Mouse (Mus musculus) c-Kit-positive CD71-positive TER-119-negative erythroid progenitor cells, embryonic 14.5 days (primary cell): Measurements from ENCODE around the gene Nrros.

Source experiments
- DNase-seq: peaks from one replicate; pipeline ENCODE4 v3.0.0-alpha.2; 2013; ENCODE audit warnings: low read depth

Gene Nrros

GRCm38 (mm10) chr16:32163392-32163791 is 2.0 kb downstream of the Nrros start:
- DNase-seq, result no peak

DNA sequence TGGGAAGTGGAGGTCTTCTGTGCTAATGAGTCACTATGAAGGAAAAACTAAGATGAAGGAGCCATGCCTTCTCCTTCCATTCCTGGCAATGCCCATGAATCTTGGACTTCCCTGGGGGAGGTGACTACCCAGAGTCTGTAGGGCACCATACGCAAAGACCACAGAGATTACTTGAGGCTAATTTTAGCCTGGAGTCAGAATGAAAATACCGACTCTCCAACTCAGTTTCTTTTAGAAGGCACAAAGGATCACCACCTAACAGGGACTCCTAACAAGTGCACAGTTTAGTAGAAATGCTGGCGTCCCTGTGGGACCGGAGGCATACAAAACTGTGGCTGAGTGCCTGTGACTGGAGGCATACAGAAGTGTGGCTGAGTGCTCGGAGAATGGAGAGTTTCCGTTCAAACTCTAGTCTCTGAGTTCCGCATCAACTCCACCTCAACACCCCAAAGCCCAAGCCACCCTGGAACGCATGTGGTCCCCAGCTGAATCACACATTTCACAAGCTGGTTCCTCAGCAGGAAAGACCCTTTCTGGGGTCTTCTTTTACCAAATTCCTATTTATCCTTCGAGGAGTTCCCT is 4.6 kb downstream of the Nrros start:
- no peak for DNase-seq

GRCm38 (mm10) chr16:32158966-32159365 is 6.4 kb downstream of the Nrros start:
- DNase-seq, result no peak

- DNase-seq, result no peak
Observed at GRCm38 (mm10) chr16:32157369-32157768, 8.0 kb downstream of the Nrros start.

- no peak for DNase-seq
Observed at GRCm38 (mm10) chr16:32156719-32157118, 8.7 kb downstream of the Nrros start.

GRCm38 (mm10) chr16:32154437-32154836 is 11.0 kb downstream of the Nrros start:
- no peak for DNase-seq

DNA sequence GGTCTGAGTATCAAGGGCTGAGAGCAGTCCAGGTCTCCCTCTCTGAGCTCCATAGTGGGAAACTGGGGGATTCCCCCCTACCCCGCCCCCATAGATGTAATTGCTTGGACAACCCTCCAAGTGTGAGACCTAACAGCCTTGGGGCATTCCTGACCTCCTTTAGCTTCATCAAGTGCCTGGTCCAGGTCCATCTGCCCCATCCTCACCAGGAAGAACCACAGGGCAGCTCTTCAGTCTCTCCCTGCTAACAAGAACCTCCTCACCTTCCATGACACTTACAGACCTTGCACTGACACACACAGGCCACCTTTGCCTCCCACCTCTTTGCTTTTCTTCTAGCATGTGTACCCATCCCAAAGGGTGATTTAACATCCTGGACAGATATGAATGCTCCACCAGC is 11.4 kb downstream of the Nrros start:
- no peak for DNase-seq

GRCm38 (mm10) chr16:32147589-32148207 is 17.7 kb downstream of the Nrros start:
- DNase-seq, result no peak

- no peak for DNase-seq
Observed at GRCm38 (mm10) chr16:32144592-32144991, 20.8 kb downstream of the Nrros start.

GRCm38 (mm10) chr16:32143766-32144165 is 21.6 kb downstream of the Nrros start:
- DNase-seq, result no peak

GRCm38 (mm10) chr16:32138954-32139353 is 26.4 kb downstream of the Nrros start:
- DNase-seq, result no peak

DNA sequence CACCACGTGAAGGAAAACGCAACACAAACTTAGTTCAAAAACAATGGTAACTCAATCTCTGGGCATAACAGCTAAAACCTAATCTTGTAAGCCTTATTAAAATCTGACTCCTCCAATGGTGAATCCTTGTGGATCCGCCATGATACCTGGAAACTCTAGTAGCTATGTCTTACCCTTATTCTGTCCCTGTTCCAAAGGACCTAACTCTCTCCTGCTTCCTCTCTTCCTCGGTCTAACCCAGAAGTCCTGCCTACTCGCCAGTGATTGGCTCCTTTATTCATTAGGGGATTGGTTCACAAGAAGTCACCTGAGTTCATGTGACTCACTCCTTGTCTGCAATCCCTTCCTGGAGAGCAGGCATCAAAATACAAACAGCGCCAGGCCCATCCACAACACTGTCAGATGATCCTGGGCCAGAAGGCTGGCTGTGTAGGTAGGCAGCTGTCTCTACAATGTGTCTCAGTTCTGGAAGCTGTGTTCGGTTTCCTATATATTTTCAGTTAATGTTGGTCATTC is 29.5 kb downstream of the Nrros start:
- DNase-seq, result no peak

DNA sequence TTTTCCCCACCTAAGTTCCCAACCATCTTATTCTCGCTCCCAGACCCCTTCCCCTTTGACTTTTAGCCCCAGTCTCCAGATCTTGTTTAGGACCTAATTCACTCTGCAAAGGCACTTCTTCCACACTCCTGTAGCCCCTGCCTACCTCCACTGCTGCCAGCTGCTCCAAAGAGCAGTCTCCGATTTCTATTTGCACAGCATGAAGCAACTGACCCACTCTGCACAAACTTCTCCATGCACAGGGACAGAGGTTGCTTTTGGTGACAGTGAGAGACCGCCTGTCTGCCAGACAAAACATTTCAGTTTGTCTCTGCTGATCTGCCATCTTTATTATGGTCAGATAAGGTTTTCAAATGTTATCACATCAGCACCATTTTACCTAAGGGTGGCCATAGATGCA is 32.2 kb downstream of the Nrros start:
- DNase-seq, result no peak

DNA sequence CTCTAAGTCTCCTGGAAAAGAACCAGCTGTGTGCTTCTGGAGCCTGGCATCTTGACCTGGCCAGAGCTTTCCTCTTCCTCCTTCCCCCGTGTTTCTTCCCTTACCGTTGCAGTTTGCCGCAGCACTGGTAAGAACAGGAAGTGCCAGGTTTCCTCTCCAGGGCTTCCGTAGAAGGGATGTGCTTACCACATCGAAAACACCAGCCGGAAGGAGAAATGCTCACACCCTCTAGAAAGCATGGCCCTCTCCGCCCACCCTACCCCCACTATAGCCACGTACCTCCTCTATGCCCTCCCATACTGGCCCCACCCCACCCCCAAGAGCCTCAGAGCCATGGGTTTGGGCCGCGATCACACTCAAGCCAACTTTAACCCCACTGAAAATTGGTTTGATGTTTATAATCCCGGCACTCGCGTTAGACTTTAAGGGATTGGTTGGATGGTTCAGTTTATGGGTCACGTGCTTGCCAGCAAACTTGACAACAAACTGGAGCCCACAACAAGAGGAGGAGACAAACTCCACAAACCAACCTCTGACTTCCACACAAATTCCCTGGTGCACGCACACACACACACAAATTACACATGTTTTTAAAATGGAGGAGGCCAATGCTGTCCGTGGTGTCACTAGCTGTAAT is 35.1 kb downstream of the Nrros start:
- DNase-seq, result no peak

GRCm38 (mm10) chr16:32129449-32130189 is 35.8 kb downstream of the Nrros start:
- DNase-seq, result no peak

- no peak for DNase-seq
Observed at GRCm38 (mm10) chr16:32127046-32127445, 38.3 kb downstream of the Nrros start.

DNA sequence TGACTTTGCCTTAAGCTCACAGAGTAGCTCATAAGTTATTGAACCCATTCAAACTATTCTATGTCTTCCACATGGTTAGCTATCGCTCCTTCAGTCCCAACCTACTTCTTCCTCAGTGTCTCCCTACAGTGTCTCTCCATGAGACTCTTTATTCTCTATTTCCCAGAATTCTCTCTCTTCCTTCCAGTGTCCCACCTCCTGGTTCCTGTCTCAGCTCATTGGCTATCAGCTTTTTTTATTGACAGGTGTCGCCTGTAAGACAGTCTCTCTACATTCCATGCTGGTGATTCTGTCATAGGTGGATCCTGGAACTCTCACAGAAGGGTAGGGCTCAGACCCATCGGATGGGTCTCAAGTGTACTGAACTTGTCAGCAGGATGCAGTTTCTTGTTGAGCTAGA is 40.0 kb downstream of the Nrros start:
- no peak for DNase-seq

GRCm38 (mm10) chr16:32124444-32125335 is 40.7 kb downstream of the Nrros start:
- no peak for DNase-seq

- DNase-seq, result no peak
Observed at GRCm38 (mm10) chr16:32124020-32124419, 41.4 kb downstream of the Nrros start.

DNA sequence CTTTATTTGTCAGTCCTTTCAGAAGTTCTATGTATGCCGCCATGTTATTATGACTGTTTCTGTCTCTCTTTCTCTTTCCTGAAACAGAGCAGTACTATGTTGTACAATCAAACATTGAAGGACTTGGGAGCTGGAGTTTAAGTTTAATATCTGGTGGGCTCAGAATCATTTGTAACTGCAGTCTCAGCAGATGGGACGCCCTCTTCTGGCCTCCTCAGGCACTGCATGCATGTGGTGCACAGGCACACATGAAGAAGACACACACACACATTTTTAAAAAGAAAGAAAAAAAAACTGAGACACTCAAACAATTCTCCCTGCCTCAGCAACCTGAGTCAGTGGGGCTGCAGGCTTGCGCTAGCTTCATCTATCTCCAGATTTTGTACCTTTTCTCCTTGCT is 44.9 kb downstream of the Nrros start:
- no peak for DNase-seq

- DNase-seq, result no peak
Observed at GRCm38 (mm10) chr16:32116186-32116585, 49.2 kb downstream of the Nrros start.

- DNase-seq, result no peak
Observed at GRCm38 (mm10) chr16:32115781-32116180, 49.6 kb downstream of the Nrros start.
